Mouse (Mus musculus) kidney, adult 11 months (tissue): ENCODE measurements around the gene Bcat1.
"Not testable (repeated sequence)": the region's sequence is repeated elsewhere in the genome, so short reads cannot be mapped to it uniquely, and the experiment has no call there.

ENCODE experiments used
- DNase-seq: peaks from one replicate; pipeline ENCODE4 v3.0.0; 2022

Bcat1 gene

DNA sequence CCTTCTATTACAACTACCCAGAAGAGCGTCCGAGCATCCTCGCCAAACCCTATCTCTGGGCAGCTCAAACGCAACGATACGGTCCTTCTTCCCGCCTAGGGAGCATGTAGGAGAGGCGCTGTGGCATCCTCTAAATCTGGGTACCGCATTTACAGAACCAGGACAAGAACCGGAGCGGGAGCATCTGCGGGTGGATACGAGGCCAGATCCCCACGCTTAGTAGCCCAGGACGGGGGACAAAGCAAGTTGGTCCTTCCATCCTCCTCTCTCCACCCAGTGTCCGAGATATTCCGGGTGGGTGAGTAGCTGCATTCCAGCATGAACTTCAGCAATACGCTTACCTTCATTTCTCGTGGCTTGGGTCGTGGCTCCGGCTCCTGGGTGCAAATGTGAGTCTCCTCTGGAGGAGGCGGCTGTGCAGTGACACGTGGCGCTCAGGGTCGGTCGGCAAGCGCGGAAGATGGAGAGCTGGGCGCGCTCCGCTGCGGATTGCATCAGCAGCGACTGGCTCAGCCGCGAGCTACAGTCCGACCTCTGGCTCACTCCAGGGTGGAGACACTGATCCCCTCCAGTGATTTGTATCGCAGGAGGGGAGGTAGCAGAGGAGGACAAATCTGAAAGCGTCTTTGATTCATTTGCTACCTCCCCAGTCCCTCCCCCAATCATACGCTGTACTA lies at the start of gene Bcat1:
Gene Bcat1, minus strand, starts transcription at position 637 of the 677 bp plus-strand sequence.
- DNase-seq, result peak; percentile 8

DNA sequence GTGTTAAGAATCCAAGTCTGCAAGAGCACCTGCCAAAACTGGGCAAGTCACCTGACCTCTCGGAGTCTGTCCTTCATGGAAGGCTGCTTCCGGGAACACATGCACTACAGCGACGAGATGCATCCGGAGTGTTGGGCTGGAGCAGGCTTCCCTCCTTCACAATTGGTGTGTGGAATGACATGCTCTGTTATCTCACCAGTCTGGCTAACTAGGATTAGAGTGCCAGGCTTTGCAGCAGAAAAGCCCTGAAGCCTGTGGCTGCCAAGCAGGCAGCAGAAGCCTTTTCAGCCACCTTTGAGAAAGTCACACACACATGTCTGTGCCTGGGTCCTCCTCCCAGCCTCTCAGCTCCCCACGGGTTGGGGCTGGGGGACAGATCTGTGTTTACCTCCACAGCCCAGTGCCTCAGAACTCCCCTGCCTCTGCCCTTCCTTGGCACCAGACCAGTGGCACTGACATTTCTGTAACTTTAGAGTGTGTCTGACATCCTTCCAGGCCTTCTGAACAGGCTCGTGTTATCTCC lies 49.7 kb upstream of the Bcat1 start:
- peak; percentile 62 for DNase-seq

DNA sequence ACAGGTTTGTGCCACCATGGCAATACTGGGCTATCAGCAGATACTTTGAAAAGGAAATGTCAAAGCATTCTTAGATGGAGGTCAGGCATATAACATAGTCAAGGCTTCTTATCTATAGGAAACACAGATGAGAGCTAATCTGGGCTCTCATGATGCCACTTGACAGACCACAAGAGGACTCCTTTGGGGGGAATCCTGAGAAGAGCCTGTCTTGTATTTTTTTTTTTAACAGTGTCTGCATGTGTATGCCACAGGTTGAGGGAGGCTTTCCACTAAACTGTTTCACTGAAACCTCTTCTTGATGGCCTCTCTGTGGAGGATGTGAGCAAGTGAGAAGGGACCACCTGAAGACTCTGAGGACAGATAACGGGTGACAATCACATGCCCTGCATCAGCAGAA lies 48.6 kb upstream of the Bcat1 start:
- DNase-seq, result no peak

DNA sequence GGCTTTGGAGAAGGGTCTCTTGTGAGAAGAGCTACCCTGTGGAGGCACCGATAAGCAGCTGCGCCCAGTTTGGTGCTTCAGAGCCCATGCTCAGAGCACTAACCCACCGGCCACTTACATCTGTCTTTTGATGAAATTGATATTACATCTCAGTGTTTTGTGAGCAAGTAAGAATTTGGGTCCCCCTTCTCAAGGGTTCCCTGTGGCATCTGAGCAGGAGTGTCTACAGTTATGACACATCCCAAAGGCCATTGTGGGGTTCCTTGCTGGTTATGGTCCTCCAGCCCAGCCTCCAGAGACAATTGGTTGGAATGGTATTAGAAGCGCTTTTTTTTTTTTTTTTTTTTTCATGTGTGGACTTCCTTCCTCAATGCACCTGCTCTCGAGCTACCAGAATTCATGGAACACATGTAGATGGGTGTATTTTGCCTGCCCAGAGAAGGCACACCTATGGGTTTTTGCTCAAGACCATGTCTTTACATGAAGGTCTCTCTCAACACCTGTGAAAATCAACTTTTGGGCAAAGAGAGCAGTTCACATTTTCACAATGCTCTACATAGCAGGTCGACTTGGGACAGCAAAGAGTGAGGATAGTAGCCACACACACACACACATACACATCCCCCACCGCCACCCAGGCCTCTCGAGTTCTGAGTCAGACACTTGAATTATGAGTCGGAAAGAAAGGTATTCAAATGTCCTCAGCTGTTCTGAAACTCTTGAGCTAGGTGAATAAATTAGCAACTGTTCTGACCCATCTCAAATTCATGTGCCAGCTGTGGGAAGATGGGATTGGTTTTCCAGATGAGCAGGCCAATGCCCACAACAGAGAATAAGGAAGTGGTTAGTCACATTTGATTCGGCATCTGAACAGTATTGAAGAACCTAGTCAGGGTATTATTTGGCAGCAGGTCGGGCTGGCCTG lies 47.4 kb upstream of the Bcat1 start:
- no peak for DNase-seq

DNA sequence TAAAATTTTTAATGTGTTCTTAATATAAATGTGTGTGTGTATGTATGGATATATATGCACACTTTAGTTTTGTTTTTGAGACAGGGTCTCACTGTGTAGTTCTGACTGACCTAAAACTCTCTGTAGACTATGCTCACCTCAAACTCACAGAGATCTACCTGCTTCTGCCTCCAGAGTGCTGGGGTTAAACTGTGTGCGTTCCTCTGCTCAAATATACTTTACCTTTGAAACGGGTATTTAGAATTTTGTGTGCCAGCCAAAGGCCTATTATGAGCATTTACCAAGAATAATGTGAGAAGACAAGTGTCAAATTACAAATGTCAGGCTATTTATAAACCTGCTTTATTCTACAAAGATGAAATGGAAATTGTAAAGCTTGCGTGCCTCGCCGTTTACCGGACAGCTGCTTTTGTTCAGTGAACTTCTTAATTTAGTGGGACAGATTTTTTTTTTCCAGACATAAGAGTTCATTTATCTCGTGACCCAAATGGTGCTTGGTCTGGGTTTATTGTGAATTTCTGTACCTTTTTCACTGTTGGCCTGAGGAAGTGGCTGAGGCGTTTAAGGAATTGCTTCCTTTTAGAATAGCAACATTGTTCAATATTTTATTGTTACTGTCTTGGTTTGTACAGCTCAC lies 46.6 kb upstream of the Bcat1 start:
- no peak for DNase-seq

DNA sequence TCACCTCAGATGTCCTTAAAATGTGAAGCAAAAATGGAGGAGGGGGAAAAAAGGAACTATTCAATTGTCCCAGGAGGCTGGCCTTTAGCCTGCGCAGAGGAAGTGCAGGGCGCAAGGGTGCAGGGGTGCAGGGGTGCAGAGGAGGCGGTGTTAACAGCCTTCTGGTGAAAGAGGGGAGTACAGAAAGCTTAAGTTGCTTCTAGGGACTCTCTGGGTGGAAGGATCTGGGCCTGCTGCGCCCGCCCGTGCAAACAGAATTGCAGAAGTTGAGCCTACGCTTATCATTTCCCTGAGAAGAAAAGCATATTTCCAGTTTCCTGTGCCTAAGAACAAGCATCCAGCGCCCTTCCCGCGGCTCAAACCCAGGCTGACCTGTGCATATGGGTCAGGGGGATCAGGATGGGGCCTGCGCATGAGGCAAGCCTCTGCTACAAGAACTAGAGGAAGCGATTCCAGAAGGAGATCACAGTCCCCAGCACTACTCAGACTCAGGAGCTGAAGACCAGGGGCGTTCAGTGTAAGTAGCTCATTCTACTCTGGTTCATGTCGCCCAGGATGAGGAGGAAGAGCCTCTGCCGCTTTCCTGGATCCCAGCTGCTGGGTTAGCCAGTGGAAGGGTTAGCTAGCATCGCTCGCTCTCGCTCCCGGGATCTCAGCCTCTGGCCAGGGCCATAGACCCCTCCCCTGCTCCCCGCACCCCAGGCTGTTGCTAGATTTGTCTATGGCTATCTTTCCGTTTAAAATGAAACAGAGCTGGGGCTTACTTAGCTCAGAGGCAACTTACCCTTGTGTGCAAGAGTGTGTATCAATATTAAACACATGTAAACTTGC lies 45.8 kb upstream of the Bcat1 start:
- DNase-seq, result no peak

DNA sequence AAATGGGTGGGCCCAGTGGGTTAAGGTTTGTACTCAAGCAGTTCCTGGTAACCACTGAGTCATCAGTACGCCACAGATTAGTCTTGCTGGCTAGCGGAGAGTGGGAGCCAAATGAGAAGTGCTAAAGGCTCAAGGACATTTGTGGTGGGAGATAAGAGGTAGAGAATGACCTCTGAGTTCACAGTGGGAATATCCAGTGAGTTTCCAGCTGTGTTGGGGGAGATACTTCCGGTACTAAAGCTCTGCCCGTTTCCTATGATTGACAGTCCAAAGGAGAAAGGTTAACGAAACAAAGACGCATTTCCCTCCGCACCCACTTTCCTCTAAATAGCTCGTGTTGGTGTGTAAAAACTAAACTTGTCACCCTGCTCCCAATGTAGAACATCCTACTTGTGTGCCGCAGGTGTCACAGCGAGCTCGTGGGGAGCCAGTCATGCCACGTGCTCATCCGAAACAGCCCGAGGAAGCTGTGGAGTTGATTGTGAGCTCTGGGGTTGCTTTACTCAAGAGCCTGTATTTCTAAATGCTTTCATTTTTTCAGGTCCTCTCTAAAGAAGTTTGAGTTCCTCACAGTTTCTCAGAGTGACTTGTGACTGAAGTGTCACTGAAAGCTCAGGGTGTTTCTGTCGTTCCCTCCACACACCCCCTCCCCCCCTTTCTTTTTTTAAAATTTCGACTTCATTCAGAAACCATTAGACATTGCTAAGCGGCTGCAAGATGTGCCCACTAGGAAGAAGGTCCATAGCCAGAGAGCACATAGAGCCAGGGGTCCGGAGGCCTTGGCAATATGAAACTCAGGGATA lies 45.0 kb upstream of the Bcat1 start:
- no peak for DNase-seq

DNA sequence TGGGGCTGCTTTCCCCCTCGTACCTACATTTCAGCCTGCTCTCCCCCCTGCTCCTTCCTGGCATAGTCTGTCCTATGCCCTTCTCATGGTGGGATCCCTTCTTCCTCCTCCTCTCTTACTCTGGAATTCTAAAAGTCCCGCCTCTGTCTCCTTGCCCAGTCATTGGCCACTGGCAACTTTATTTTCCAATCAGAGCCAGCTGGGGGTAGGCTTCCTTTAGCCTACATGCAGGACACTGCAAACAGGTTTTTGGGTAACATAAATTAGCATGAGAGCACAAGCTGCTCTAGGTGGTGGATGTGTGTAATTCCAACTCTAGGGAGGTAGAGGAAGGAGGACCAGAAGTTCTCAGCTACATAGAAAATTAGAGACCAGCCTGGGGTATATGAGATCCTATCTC lies 44.1 kb upstream of the Bcat1 start:
- DNase-seq, result no peak

DNA sequence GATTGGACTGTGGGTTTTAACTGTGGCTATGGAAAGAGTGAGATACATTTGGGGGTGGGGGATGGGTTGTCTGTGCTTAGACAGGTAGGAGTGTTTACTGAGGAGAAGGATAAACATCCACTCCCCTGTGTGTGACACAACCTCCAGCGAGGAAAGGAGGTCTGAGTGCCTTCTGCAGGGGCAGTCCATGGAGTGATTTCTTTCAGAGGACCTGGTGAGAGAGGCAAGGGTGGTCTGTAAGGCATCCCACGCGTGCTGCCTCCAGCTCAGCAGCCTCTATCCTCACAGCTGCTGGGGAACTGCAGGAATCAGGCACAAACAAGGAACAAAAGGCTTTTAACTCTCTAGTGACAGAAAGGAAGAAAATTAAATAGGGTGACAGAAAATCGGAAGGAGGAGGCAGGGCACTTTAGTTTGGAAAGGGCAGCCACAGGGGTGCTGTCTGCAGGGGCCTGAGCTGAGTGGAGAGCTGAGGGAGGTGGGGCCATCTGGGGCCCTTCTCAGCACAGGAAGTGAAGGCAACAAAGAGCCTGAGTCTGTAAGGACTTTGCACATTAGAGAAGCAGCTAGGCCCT lies 40.2 kb upstream of the Bcat1 start:
- DNase-seq, result no peak

DNA sequence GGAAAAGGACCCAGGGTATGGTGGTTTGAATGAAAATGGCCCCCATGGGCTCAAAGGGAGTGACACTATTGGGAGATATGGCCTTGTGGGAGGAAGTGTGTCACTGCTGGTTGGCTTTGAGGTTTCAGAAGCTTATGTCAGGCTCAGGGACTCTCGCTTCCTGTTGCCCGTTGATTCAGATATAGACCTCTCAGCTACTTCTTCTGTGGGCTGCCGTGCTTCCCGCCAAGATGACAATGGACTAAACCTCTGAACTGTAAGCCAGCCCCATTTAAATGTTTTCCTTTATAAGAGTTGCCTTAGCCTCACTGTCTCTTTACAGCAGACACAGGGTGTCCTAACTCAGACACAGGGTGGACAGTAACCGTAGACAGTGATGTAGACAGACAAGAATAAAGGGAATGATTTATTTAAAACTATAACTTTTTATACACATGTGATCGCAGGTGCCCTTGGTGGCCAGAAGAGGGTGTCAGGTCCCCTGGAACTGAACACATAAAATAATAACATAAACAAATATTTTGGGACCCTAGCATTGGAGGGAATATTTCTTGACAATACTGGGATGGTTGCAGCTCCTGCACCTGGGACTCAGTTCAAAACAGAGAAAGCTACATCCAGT lies 39.6 kb upstream of the Bcat1 start, which contains the start of gene Lrmp:
Gene Lrmp, plus strand, starts transcription at position 178 of the 622 bp plus-strand sequence.
- no peak for DNase-seq

DNA sequence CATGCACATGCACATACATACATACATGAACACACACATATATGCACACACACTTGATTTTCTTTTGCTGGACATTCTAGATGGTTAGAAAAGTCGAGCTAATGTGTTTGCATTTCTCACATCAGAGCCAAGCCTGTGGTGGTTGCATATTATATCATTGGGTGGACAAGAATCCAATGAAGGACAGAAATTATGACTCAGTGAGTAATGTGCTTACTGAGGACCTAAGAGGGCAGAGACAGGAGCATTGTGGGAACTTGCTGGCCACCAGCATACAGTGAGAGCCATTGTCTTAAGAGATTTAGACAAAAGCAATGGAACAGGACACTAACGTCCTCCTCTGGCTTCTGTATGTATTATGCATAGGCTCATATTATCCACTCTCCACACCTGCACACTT lies 38.6 kb upstream of the Bcat1 start:
- no peak for DNase-seq

DNA sequence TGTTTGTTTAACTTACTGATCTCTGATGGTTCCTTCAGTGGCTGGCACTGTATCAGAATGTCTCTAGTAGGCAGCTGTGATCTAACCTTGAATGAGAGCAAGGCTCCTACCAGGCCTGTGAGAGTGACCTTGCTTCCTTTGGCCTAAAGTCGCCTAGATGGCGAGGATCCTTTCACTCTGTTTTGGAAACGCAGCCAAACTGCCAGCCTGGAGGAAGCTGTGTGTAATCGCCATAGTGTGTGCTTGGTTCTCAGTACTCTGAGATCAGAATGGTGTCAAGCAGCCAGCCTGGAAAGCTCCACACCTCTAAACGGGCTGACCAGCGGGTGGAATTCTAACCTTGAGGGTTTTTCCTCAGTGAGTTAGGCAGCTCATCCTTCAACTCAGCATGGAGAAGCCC lies 36.9 kb upstream of the Bcat1 start:
- no peak for DNase-seq

DNA sequence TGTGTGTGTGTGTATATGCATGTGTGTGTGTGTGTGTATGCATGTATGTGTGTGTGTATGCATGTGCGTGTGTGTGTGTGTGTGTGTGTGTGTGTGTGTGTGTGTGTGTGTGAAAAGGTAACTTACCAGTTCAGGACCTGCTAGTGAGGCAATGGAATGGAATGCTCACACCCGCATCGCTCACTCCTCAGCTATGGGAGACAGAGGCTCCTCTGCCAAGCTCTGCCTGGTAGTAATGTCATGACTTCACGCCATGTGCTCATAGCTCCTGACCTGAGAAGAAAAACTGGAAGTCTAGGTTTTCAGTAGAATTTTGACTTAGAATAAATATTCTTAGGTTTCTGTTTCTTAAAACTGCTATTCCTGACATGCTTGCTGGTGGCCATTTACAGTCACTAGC lies 34.8 kb upstream of the Bcat1 start:
- DNase-seq, result no peak

DNA sequence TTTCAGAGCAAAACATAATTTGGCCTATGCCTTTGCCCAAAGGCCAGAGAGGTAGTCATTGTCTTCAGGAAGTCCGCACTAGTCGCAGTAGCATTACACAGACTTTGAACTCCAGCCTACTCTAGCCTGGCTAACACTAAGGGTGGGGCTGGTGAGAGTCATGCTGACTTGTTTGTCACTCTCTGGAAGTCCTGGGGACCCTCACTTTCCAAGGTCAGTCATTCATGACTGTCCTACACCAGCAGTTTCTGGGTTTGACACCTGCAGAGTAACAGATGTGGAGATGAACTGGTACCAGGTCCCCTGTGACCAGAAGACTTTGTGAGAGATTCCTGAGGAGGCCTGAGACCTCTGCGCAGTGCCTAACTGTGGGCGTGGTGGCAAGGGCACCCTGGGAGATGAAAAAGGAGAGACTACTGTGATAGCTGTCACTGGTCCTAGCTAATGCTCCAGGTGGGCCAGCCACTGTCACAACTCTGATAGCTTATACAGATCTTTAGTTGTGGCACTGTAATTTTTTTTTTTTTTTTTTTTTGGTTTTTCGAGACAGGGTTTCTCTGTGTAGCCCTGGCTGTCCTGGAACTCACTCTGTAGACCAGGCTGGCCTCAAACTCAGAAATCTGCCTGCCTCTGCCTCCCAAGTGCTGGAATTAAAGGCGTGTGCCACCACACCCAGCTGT lies 30.3 kb upstream of the Bcat1 start:
- DNase-seq, result no peak

DNA sequence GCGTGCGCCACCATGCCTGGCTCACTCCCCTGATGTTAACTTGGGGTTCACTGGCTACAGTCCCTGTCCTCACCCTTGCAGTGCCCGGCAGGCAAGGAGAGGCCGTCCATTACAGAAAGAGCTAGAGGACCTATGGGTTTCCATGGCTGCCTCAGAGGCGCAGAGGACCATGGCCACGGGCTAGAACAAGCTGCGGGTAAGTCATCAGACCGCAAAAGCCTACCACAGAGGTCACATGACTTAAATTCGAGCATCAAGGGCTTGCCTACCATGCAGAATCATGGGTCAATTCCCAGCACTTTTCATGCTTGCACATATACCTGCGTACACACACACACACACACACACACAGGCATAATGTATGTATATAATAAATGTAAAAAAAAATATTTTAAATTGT lies 29.5 kb upstream of the Bcat1 start:
- DNase-seq, result no peak

DNA sequence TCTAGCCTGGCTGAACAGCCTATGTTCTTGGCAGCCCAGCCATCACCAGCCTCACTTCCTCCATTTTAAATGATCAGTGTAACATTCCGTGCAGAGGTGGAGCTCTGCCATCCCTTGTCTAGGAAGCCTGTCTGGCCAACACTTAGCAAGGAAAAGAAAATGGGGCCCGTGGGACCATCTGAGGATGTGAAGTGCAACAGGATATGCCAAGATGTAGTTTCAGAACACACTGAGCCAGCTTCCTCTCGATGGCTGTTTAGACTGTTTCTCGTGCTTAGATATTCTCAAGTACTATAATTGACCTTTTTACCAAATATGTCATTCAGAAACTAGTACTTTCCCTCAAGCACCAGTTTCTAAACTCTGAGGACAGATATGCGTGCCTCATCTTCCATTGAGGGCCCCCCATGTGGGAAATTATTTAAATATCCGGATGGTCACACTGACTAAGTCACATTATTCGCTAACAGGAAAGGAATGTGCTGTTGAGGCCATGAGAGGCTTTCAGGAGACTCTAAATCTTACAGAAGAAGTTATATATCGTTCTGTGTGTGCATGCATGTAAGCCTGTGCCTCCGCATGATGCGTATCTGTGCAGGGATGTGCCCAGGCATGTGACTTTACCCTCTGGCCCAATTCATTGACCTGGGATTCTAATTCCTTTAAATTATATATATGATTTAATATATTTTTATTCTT lies 28.4 kb upstream of the Bcat1 start:
- DNase-seq, result no peak

DNA sequence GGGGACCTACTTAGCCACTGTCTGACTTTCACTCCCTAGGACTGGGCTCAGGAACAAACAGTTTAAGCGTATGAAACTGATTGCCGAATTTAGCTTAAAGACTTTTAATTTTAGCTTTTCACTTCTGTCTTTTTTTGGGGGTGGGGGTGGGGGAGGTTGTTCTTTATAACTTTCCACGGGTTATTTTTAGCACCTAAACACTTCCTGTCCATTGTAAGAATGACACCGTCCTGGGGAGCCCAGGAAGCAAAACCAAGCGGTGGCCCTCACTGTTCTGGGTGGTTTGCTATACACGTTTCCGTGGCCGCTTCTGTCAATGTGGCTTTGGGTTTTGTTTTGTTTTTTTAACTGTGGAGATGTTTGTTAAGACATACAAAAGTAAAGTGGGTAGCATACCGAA lies 24.9 kb upstream of the Bcat1 start:
- no peak for DNase-seq

DNA sequence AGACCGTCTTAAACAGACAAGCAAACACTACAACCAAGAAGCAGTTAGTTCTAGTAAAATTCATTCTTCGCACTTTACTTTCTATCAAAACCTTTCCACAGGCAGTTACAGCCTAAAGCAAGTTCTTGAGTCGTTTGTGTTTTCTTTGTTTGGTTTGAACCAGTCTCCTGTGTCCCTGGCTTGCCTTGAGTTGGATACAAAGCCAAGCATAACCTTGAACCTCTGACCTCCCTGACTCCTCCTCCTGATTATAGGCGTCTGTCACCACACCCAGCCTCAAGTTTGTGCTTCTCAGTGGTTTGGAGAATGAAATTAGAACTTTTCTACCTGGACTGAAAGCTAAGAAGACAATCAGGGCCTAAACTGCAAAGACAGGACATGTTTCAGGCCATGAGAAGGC lies 18.4 kb upstream of the Bcat1 start:
- no peak for DNase-seq

DNA sequence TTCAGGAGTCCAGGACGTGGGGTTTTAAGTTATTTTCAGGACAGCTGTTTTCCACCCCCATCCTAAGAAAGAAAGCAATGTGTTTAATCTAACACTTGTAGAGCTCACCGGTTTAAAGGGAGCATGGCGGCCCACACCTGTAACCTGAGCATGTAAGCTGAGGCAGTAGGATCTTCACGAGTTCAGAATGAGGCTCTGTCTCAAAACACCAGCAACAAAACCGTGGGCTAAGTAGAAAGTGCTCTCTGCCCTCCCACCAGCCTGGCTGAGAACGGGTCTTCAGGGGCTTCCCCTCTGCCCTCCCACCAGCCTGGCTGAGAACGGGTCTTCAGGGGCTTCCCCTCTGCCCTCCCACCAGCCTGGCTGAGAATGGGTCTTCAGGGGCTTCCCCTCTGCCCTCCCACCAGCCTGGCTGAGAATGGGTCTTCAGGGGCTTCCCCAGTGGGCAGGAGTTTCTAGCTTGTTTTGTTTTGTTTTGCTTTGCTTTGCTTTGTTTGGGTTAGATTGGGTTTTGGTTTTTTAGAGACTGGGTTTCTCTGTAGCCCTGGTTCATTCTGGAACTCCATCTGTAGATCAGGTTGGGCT lies 17.1 kb upstream of the Bcat1 start:
- DNase-seq, result not testable (repeated sequence)
